Mouse (Mus musculus): Measurements from ENCODE around the gene Keap1. TPM values are rescaled to one million over a fixed set of nuclear protein-coding genes. Genes with fewer than 3 reads are reported as not detected.

Keap1 gene
- total and polyA plus RNA-seq, 2 experiments from 2014 or later = 67.0 to 72.7 TPM

DNA sequence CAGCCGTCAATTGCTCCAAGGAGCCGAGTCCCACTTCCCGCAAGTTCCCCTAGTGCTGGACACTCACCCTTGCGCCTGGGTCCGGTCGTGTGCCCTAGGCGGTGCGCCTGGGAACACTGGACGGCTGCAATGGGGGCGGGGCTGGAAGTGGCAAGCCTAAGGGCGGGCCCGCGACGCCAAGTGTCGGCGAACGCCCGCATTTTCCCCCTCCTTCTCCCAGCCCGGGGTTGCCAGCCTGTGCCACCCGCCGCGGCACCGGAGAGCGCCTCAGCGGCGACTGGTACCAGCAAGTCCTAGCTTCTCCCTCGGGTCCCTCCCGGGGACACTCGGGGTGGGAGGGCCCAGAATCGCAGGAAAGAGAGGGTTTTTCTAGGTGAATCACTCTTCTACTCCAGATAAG, 9.2 kb upstream of the Keap1 start, which contains the start of gene S1pr5:
S1pr5 (minus strand) TSS at position 118 of the 400 bp plus-strand sequence.
- Histone ChIP-seq H3K36me3 (ENCODE audit: insufficient read depth) (no peaks in the 10 kb centered on the region), H3K27ac (ENCODE audit: low read depth, low read length) (no peak within 1 kb of the TSS), H3K4me2 (ENCODE audit: low read depth) (no peak within 1 kb of the TSS), H3K27me3 (ENCODE audit: insufficient read depth, low read length) (peaks cover 49% of the 10 kb centered on the region), H3K4me3 (ENCODE audit: low read depth, low read length) (no peak within 1 kb of the TSS), H3K9me3 (ENCODE audit: low read length) (no peaks in the 10 kb centered on the region), H3K4me1 (ENCODE audit: insufficient read depth) (no peaks in the 10 kb centered on the region), H3K9ac (no peak within 1 kb of the TSS)
- no peak for TF ChIP-seq CTCF (IDR thresholded peaks at IDR 0.05; ENCODE audit: low read depth)
- ATAC-seq = no peak
- 2% methylated on average over 30 of the region's 30 CpGs for WGBS
- DNase-seq = no peak

DNA sequence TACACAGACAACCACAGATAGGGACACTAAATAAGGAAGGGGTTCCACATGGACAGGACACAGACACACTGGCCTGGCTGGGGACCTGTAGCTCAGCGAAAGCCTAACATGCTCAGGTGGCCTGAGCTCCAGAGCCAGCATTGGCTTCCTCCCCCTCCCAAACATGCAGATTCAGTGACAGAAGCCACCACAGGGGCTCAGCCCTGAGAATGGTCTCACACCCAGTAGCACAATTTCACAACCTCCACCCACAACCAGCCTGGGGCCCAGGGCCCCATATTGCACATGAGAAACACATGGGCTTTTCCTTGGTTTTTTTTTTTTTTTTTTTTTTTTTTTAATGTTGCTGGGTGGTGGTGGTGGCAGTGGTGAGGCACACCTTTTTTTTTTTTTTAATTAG, 7.2 kb upstream of the Keap1 start:
- TF ChIP-seq CTCF (IDR thresholded peaks at IDR 0.05; ENCODE audit: low read depth) = no peak

DNA sequence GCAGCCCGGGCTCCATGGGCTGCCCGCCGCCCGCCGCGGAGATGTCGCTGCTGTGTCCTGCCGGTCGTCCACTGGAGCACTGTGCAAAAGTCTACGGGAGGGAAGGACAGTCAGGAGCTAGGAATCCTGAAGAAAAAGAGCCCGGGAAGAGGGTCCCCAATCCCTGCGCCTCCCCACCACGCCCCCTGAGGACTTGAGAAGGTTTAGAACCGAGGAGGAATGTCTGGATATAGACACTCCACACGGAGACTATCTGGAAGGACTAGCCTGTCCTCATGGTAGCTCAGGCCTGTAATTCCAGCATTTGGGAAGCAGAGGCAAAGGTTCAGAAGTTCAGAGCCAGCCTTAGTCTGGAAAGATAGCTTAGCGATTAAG, 5.9 kb upstream of the Keap1 start:
- TF ChIP-seq CTCF (IDR thresholded peaks at IDR 0.05; ENCODE audit: low read depth) = no peak
- no peaks in the 10 kb centered on the region for H3K9me3 ChIP-seq (ENCODE audit: low read length)
- H3K9ac ChIP-seq = peak overlapping the region; percentile 62
- peaks cover 52% of the 10 kb centered on the region for H3K27me3 ChIP-seq (ENCODE audit: insufficient read depth, low read length)
- ATAC-seq = no peak
- no peaks in the 10 kb centered on the region for H3K36me3 ChIP-seq (ENCODE audit: insufficient read depth)
- WGBS = 2% methylated on average over 16 of the region's 16 CpGs
- H3K27ac ChIP-seq (ENCODE audit: low read depth, low read length) = no peak overlapping the region
- no peak for DNase-seq
- H3K4me1 ChIP-seq (ENCODE audit: insufficient read depth) = no peaks in the 10 kb centered on the region
- peak overlapping the region; percentile 77 for H3K4me2 ChIP-seq (ENCODE audit: low read depth)
- peak overlapping the region; percentile 49 for H3K4me3 ChIP-seq (ENCODE audit: low read depth, low read length)

More for the DNA sequence above, 7.2 kb upstream of the Keap1 start:
- WGBS = 77% methylated on average over 1 of the region's 1 CpGs
- DNase-seq (no peak), ATAC-seq (no peak)
- Histone ChIP-seq H3K9ac (no peak overlapping the region), H3K4me3 (ENCODE audit: low read depth, low read length) (no peak overlapping the region), H3K36me3 (ENCODE audit: insufficient read depth) (no peaks in the 10 kb centered on the region), H3K9me3 (ENCODE audit: low read length) (no peaks in the 10 kb centered on the region), H3K4me1 (ENCODE audit: insufficient read depth) (no peaks in the 10 kb centered on the region), H3K27ac (ENCODE audit: low read depth, low read length) (no peak overlapping the region), H3K4me2 (ENCODE audit: low read depth) (no peak overlapping the region), H3K27me3 (ENCODE audit: insufficient read depth, low read length) (peaks cover 52% of the 10 kb centered on the region)

DNA sequence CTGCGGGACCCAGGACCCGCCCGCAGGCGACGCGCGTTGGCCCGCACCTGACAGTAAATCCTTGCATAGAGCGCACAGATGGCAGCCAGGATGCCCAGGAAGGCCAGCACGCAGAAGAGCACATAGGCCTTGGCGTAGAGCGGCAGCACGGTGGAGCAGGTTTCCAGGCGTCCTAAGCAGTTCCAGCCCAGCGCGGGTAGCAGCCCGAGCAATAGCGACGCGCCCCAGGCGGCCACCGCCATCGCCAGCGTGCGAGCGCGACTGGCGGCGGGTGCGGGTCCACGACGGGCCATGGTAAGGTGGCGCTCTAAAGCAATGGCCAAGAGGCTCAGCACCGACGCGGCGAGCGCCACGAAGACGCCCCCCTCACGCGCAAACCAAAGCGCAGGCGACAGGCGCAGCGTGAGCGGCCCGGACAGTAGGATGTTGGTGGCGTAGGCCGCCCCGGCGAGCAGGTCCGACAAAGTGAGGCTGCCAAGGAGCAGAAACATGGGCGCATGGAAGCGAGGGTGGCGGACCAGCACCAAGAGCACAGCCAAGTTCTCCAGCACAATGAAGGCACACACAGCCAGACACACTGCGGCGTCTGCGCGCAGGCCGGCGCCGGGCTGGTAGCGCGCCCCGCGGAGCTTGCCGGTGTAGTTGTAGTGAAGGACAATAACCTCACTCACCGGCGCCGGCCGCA, 5.4 kb upstream of the Keap1 start:
- TF ChIP-seq CTCF (IDR thresholded peaks at IDR 0.05; ENCODE audit: low read depth) = no peak; the same call in none of the 2 replicates
- peak overlapping the region; percentile 54 for H3K27ac ChIP-seq (ENCODE audit: low read depth, low read length)
- no peaks in the 10 kb centered on the region for H3K9me3 ChIP-seq (ENCODE audit: low read length)
- DNase-seq (peak; percentile 53), ATAC-seq (peak; percentile 54)
- H3K27me3 ChIP-seq (ENCODE audit: insufficient read depth, low read length) = peaks cover 49% of the 10 kb centered on the region
- WGBS = under 1% methylated on average over 63 of the region's 72 CpGs
- no peaks in the 10 kb centered on the region for H3K4me1 ChIP-seq (ENCODE audit: insufficient read depth)
- peak overlapping the region; percentile 77 for H3K4me2 ChIP-seq (ENCODE audit: low read depth)
- peak overlapping the region; percentile 62 for H3K9ac ChIP-seq
- no peaks in the 10 kb centered on the region for H3K36me3 ChIP-seq (ENCODE audit: insufficient read depth)
- peak overlapping the region; percentile 49 for H3K4me3 ChIP-seq (ENCODE audit: low read depth, low read length)

DNA sequence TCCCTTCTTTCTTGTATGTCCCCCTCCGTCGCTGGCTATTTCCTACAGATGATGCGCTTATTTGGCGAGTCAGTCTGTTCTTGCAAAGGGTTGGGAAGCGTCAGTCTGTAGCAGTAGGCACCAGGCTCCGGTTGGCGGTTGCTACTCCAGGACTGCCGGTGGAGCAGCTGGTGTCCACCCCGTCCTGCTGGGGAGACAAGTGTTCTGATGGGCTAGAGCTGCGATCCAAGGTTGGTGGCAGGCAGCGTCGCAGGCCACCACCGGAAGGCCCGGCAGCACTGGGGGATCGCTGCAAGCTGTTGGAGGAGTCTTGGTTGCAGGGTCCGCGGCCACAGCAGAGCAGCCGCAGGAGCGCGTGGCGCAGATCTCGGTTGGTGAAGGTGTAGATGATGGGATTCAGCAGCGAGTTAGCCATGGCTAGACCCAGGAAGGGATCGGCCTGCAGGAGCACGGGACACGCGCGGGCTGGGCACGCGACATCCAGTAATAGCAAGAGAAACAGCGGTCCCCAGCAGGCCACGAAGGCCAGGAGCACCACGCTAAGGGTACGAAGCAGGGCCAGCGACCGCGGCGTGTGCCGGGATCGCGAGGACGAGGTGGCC, 4.8 kb upstream of the Keap1 start:
- ATAC-seq (peak; percentile 21), DNase-seq (no peak)
- Histone ChIP-seq H3K27me3 (ENCODE audit: insufficient read depth, low read length) (peaks cover 42% of the 10 kb centered on the region), H3K27ac (ENCODE audit: low read depth, low read length) (peak overlapping the region; percentile 54), H3K4me1 (ENCODE audit: insufficient read depth) (no peaks in the 10 kb centered on the region), H3K4me2 (ENCODE audit: low read depth) (peak overlapping the region; percentile 77), H3K36me3 (ENCODE audit: insufficient read depth) (no peaks in the 10 kb centered on the region), H3K4me3 (ENCODE audit: low read depth, low read length) (peak overlapping the region; percentile 49), H3K9ac (peak overlapping the region; percentile 62), H3K9me3 (ENCODE audit: low read length) (no peaks in the 10 kb centered on the region)
- no peak for TF ChIP-seq CTCF (IDR thresholded peaks at IDR 0.05; ENCODE audit: low read depth)
- WGBS = 4% methylated on average over 42 of the region's 42 CpGs

DNA sequence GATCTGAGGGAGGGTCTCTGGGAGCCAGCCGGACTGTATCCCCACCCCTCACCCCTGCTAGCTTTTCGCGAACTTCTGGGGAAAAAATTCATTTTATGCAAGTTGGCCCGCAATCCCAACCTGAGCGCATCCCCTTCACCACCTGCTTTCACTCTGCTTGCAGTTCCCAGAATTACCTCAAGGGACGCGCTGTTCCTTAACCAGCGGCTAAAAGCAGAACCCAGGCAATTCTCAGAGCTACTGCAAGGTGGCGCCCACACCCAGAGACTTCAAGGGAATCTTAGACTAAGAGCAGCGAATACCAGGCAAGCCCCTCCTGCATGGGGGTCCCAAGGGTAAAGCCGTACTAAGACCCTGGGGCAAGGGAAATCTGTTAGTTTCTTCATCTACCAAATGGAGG, 2.2 kb upstream of the Keap1 start:
- WGBS = 1% methylated on average over 11 of the region's 11 CpGs
- no peak overlapping the region for H3K27ac ChIP-seq (ENCODE audit: low read depth, low read length)

DNA sequence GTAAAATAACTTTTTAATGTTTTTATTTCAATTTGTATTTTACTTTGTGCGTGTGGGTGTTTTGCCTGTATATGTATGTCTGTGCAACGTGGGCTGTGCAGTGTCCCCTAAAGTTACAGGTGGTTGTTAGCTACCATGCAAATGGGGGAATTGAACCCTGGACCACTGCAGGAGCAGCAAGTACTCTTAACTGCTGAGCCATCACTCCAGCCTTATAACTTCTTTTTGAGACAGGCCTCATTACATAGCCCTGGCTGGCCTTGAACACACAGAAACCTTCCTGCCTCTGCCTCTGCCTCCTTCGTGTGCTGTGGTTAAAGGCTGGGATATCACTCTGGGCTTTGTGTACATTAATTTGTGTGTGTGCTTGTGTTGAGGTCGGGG, 296 bp upstream of the Keap1 start:
- H3K27ac ChIP-seq (ENCODE audit: low read depth, low read length) = no peak overlapping the region
- ATAC-seq (no peak), DNase-seq (no peak)
- H3K27me3 ChIP-seq (ENCODE audit: insufficient read depth, low read length) = peaks cover 7% of the 10 kb centered on the region
- peak overlapping the region; percentile 76 for H3K4me2 ChIP-seq (ENCODE audit: low read depth)
- H3K9me3 ChIP-seq (ENCODE audit: low read length) = no peaks in the 10 kb centered on the region
- peak overlapping the region; percentile 82 for H3K4me3 ChIP-seq (ENCODE audit: low read depth, low read length)
- TF ChIP-seq CTCF (IDR thresholded peaks at IDR 0.05; ENCODE audit: low read depth) = no peak
- peaks cover 14% of the 10 kb centered on the region; the same call in 1 of the 2 replicates for H3K4me1 ChIP-seq (ENCODE audit: insufficient read depth)
- WGBS = 29% methylated on average over 4 of the region's 4 CpGs
- no peak overlapping the region for H3K9ac ChIP-seq
- H3K36me3 ChIP-seq (ENCODE audit: insufficient read depth) = no peaks in the 10 kb centered on the region

More for the DNA sequence above, 2.2 kb upstream of the Keap1 start:
- DNase-seq (peak; percentile 92), ATAC-seq (peak; percentile 8; the same call in 1 of the 2 replicates)
- Histone ChIP-seq H3K27me3 (ENCODE audit: insufficient read depth, low read length) (peaks cover 22% of the 10 kb centered on the region), H3K4me1 (ENCODE audit: insufficient read depth) (peaks cover 14% of the 10 kb centered on the region; the same call in 1 of the 2 replicates), H3K4me2 (ENCODE audit: low read depth) (no peak overlapping the region), H3K9ac (no peak overlapping the region), H3K36me3 (ENCODE audit: insufficient read depth) (no peaks in the 10 kb centered on the region), H3K9me3 (ENCODE audit: low read length) (no peaks in the 10 kb centered on the region), H3K4me3 (ENCODE audit: low read depth, low read length) (no peak overlapping the region)
- TF ChIP-seq CTCF (IDR thresholded peaks at IDR 0.05; ENCODE audit: low read depth) = peak; percentile 99

Measured in forebrain, postnatal 0 days (tissue).